Mouse (Mus musculus): ENCODE data around the gene Arpc4. TPM values are rescaled to one million over a fixed set of nuclear protein-coding genes. Genes with fewer than 3 reads are reported as not detected.

Gene Arpc4
- polyA plus RNA-seq, 1 experiment from 2014 or later, result 384 TPM

GRCm38 (mm10) chr6:113405483-113405882, 27.6 kb downstream of the Arpc4 start:
- H3K9ac ChIP-seq, result no peak overlapping the region
- H3K9me3 ChIP-seq (replicated peaks), result no peaks in the 10 kb centered on the region
- 86% methylated on average over 6 of the region's 6 CpGs for WGBS
- H3K4me1 ChIP-seq, result peaks cover 4% of the 10 kb centered on the region
- no peaks in the 10 kb centered on the region for H3K27me3 ChIP-seq
- no peak for ATAC-seq (ENCODE audit: insufficient number of reproducible peaks, low FRiP score, low TSS enrichment, low read depth)
- no peak overlapping the region for H3K27ac ChIP-seq (replicated peaks)
- H3K4me2 ChIP-seq (replicated peaks), result no peak overlapping the region
- H3K4me3 ChIP-seq (replicated peaks), result no peak overlapping the region
- no peaks in the 10 kb centered on the region; the same call in 1 of the 2 replicates for H3K36me3 ChIP-seq

GRCm38 (mm10) chr6:113406683-113407082, 28.8 kb downstream of the Arpc4 start:
- ATAC-seq (ENCODE audit: insufficient number of reproducible peaks, low FRiP score, low TSS enrichment, low read depth), result no peak
- no peak overlapping the region for H3K9ac ChIP-seq
- no peaks in the 10 kb centered on the region; the same call in 1 of the 2 replicates for H3K36me3 ChIP-seq
- no peaks in the 10 kb centered on the region for H3K27me3 ChIP-seq
- peaks cover 4% of the 10 kb centered on the region for H3K4me1 ChIP-seq
- 80% methylated on average over 9 of the region's 9 CpGs for WGBS
- H3K27ac ChIP-seq (replicated peaks), result no peak overlapping the region
- no peak overlapping the region for H3K4me2 ChIP-seq (replicated peaks)
- no peak overlapping the region for H3K4me3 ChIP-seq (replicated peaks)
- no peaks in the 10 kb centered on the region for H3K9me3 ChIP-seq (replicated peaks)

DNA sequence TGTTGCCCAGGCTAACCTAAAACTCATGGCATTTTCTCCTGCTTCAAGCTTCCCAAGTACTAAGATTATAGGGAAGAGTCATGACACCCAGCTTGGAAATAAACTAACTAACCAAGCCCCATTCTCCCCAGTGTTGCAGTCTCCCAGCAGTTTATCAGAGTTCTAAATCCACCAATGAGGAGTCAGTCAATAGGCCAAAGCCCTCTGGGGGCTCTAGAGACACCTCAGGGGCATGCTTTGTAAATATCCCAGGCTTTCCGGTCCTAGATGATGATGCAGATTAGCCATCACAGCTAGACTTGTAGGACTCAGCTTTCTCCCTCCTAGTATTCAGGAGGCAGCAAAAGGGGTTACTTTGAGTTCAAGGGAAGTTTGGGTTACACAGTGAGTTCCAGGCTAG, 32.1 kb downstream of the Arpc4 start:
- no peaks in the 10 kb centered on the region for H3K9me3 ChIP-seq (replicated peaks)
- no peak overlapping the region for H3K27ac ChIP-seq (replicated peaks)
- peaks cover 4% of the 10 kb centered on the region for H3K4me1 ChIP-seq
- H3K4me2 ChIP-seq (replicated peaks), result no peak overlapping the region
- no peak overlapping the region for H3K9ac ChIP-seq
- H3K36me3 ChIP-seq, result peaks cover 7% of the 10 kb centered on the region
- WGBS, result 71% methylated on average over 1 of the region's 1 CpGs
- no peaks in the 10 kb centered on the region for H3K27me3 ChIP-seq
- ATAC-seq (ENCODE audit: insufficient number of reproducible peaks, low FRiP score, low TSS enrichment, low read depth), result no peak
- no peak overlapping the region for H3K4me3 ChIP-seq (replicated peaks)

DNA sequence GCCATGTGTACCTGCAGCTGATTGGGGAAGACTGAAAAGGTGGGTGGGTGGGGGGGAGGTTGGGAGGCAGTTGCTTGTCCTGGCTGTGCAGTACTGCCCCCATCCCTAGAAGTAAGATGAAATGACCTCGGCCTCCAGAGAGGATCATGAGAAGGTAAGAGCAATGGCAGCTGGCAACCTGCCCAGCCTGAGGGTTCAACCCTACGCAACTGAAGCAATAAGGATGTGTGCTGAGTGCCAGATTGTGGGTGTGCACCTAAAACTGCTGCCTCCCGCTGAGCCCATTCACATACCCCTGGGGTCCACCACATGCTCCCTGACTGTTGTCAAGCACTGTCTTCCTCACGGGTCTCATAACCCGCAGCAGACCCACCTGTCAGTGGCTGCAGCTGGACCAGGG, 38.5 kb downstream of the Arpc4 start:
- H3K4me3 ChIP-seq (replicated peaks), result no peak overlapping the region
- 70% methylated on average over 5 of the region's 5 CpGs for WGBS
- no peak overlapping the region for H3K27ac ChIP-seq (replicated peaks)
- no peaks in the 10 kb centered on the region for H3K27me3 ChIP-seq
- H3K9ac ChIP-seq, result no peak overlapping the region
- H3K36me3 ChIP-seq, result peaks cover 18% of the 10 kb centered on the region
- no peaks in the 10 kb centered on the region for H3K9me3 ChIP-seq (replicated peaks)
- H3K4me2 ChIP-seq (replicated peaks), result no peak overlapping the region
- peaks cover 18% of the 10 kb centered on the region for H3K4me1 ChIP-seq
- ATAC-seq (ENCODE audit: insufficient number of reproducible peaks, low FRiP score, low TSS enrichment, low read depth), result no peak

DNA sequence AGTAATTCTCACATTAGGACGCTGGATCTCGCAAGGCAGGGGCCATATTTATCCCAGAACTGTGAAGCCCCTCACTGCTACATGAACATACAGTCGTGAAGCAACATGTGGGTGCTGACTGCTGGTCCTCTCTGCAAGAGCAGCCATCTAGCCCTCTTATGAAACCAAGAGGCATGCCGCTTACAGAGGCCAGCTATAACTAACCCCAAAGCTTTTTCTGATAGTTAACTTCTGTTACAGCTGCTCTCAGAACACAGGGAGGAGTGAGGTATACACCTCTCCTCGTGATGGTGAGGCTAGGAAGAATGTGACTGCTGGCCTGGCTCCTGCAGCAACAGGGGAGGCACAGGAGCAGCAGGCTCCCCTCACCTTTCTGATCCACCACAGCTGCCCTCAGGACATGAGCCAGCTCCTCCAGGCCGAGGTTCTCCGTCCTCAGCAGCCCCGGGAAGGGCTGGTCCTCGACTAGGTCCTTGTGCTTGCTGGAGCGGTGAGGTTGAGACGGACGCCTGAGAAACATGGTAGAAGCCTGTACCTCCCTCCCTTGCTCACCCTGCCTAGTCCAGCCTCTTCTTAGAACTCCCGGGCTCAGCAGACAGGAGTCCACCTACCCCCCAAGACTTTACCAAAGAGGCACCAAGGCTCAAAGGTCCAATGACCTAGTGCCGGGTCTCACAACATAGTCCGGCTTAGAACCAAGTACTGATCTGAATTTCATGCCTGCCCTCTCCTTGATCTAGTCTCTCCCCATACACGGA, 40.7 kb downstream of the Arpc4 start:
- Histone ChIP-seq H3K4me3 (replicated peaks) (peak overlapping the region; percentile 67), H3K9ac (peak overlapping the region; percentile 63), H3K4me1 (peaks cover 18% of the 10 kb centered on the region), H3K27ac (replicated peaks) (peak overlapping the region; percentile 60), H3K36me3 (peaks cover 17% of the 10 kb centered on the region), H3K27me3 (no peaks in the 10 kb centered on the region), H3K4me2 (replicated peaks) (peak overlapping the region; percentile 94), H3K9me3 (replicated peaks) (no peaks in the 10 kb centered on the region)
- ATAC-seq (ENCODE audit: insufficient number of reproducible peaks, low FRiP score, low TSS enrichment, low read depth), result peak; percentile 42; the same call in 1 of the 2 replicates
- 11% methylated on average over 16 of the region's 16 CpGs for WGBS

DNA sequence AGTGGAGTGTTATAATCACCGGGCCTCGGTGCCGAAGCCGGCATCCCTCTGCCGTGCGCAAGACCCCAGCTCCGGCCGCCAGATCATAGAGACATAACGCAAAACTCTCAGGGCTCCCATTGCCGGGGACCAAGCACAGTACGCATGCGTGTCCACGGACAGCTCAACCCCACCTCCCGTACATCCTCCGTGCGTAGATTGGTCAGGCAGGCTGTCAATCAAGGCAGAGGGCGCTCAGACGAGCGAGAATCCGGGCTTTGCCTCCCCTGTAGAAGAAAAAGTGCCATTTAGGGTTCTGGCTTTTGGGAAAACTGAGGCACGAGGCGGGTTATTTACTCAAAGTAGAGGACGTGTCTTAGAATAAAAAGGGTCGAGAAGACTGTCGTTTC, 41.3 kb downstream of the Arpc4 start, which contains the start of gene Rpusd3:
Gene Rpusd3 (minus strand): TSS at position 142 of the 389 bp plus-strand sequence.
- H3K36me3 ChIP-seq, result peaks cover 13% of the 10 kb centered on the region
- H3K4me1 ChIP-seq, result peaks cover 18% of the 10 kb centered on the region
- peak within 1 kb of the TSS; percentile 67 for H3K4me3 ChIP-seq (replicated peaks)
- H3K4me2 ChIP-seq (replicated peaks), result peak within 1 kb of the TSS; percentile 94
- H3K9ac ChIP-seq, result peak within 1 kb of the TSS; percentile 63
- WGBS, result under 1% methylated on average over 25 of the region's 25 CpGs
- H3K9me3 ChIP-seq (replicated peaks), result no peaks in the 10 kb centered on the region
- H3K27ac ChIP-seq (replicated peaks), result peak within 1 kb of the TSS; percentile 60
- peak; percentile 97 for ATAC-seq (ENCODE audit: insufficient number of reproducible peaks, low FRiP score, low TSS enrichment, low read depth)
- H3K27me3 ChIP-seq, result no peaks in the 10 kb centered on the region

DNA sequence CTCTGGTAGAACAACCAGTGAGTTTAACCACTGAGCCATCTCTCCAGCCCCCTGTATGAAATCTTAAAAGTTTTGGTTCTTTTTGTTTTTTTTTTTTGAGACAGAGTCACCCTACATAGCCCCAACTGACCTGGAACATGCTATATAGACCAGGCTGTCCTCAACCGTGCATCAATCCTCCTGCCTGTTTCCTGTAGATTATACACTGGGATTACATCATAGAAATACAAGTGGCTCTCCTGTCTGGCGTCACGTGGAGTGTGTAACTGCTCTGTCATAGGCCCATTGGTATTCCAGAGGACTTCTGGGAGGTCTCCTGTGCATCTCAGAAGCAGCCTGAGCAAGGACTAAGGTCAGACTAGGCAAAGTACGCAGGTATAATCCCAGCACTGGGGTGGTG, 45.1 kb downstream of the Arpc4 start:
- H3K27me3 ChIP-seq, result no peaks in the 10 kb centered on the region
- H3K4me3 ChIP-seq (replicated peaks), result no peak overlapping the region
- ATAC-seq (ENCODE audit: insufficient number of reproducible peaks, low FRiP score, low TSS enrichment, low read depth), result no peak
- peaks cover 9% of the 10 kb centered on the region for H3K4me1 ChIP-seq
- no peak overlapping the region for H3K4me2 ChIP-seq (replicated peaks)
- H3K36me3 ChIP-seq, result no peaks in the 10 kb centered on the region
- H3K9me3 ChIP-seq (replicated peaks), result no peaks in the 10 kb centered on the region
- WGBS, result 74% methylated on average over 4 of the region's 4 CpGs
- H3K9ac ChIP-seq, result no peak overlapping the region
- H3K27ac ChIP-seq (replicated peaks), result no peak overlapping the region

- Histone ChIP-seq H3K27me3 (no peaks in the 10 kb centered on the region), H3K4me2 (replicated peaks) (no peak overlapping the region), H3K36me3 (no peaks in the 10 kb centered on the region), H3K4me1 (no peaks in the 10 kb centered on the region; the same call in 1 of the 2 replicates), H3K4me3 (replicated peaks) (no peak overlapping the region), H3K9ac (no peak overlapping the region), H3K27ac (replicated peaks) (no peak overlapping the region), H3K9me3 (replicated peaks) (no peaks in the 10 kb centered on the region)
- ATAC-seq (ENCODE audit: insufficient number of reproducible peaks, low FRiP score, low TSS enrichment, low read depth), result no peak
- WGBS, result 84% methylated on average over 7 of the region's 7 CpGs
Measured at GRCm38 (mm10) chr6:113424187-113424586, 46.3 kb downstream of the Arpc4 start.

GRCm38 (mm10) chr6:113426696-113427095, 48.8 kb downstream of the Arpc4 start:
- Histone ChIP-seq H3K27me3 (no peaks in the 10 kb centered on the region), H3K4me1 (no peaks in the 10 kb centered on the region), H3K4me2 (replicated peaks) (no peak overlapping the region), H3K9ac (no peak overlapping the region), H3K27ac (replicated peaks) (no peak overlapping the region), H3K36me3 (no peaks in the 10 kb centered on the region), H3K9me3 (replicated peaks) (no peaks in the 10 kb centered on the region), H3K4me3 (replicated peaks) (no peak overlapping the region)
- ATAC-seq (ENCODE audit: insufficient number of reproducible peaks, low FRiP score, low TSS enrichment, low read depth), result no peak
- 87% methylated on average over 4 of the region's 4 CpGs for WGBS

GRCm38 (mm10) chr6:113427397-113427796, 49.5 kb downstream of the Arpc4 start:
- no peak overlapping the region for H3K4me3 ChIP-seq (replicated peaks)
- H3K27me3 ChIP-seq, result no peaks in the 10 kb centered on the region
- no peaks in the 10 kb centered on the region for H3K4me1 ChIP-seq
- no peak overlapping the region for H3K27ac ChIP-seq (replicated peaks)
- no peak for ATAC-seq (ENCODE audit: insufficient number of reproducible peaks, low FRiP score, low TSS enrichment, low read depth)
- H3K9ac ChIP-seq, result no peak overlapping the region
- 61% methylated on average over 3 of the region's 3 CpGs for WGBS
- H3K36me3 ChIP-seq, result no peaks in the 10 kb centered on the region
- no peak overlapping the region for H3K4me2 ChIP-seq (replicated peaks)
- H3K9me3 ChIP-seq (replicated peaks), result no peaks in the 10 kb centered on the region

- Histone ChIP-seq H3K4me3 (replicated peaks) (no peak overlapping the region), H3K27me3 (no peaks in the 10 kb centered on the region), H3K4me1 (no peaks in the 10 kb centered on the region), H3K9me3 (replicated peaks) (no peaks in the 10 kb centered on the region), H3K9ac (no peak overlapping the region), H3K4me2 (replicated peaks) (no peak overlapping the region), H3K27ac (replicated peaks) (no peak overlapping the region), H3K36me3 (no peaks in the 10 kb centered on the region)
- WGBS, result 90% methylated on average over 16 of the region's 16 CpGs
- ATAC-seq (ENCODE audit: insufficient number of reproducible peaks, low FRiP score, low TSS enrichment, low read depth), result no peak
Measured at GRCm38 (mm10) chr6:113428006-113428405, 50.1 kb downstream of the Arpc4 start.

- WGBS, result 75% methylated on average over 3 of the region's 3 CpGs
- no peak overlapping the region for H3K4me2 ChIP-seq (replicated peaks)
- ATAC-seq (ENCODE audit: insufficient number of reproducible peaks, low FRiP score, low TSS enrichment, low read depth), result no peak
Measured at GRCm38 (mm10) chr6:113429965-113430364, 52.0 kb downstream of the Arpc4 start.

More at GRCm38 (mm10) chr6:113429965-113430364, 52.0 kb downstream of the Arpc4 start:
- H3K4me3 ChIP-seq (replicated peaks), result no peak overlapping the region
- H3K27ac ChIP-seq (replicated peaks), result no peak overlapping the region
- no peaks in the 10 kb centered on the region for H3K4me1 ChIP-seq
- H3K9me3 ChIP-seq (replicated peaks), result no peaks in the 10 kb centered on the region
- H3K9ac ChIP-seq, result no peak overlapping the region
- H3K27me3 ChIP-seq, result no peaks in the 10 kb centered on the region
- H3K36me3 ChIP-seq, result no peaks in the 10 kb centered on the region

All from embryonic facial prominence, embryonic 15.5 days (tissue).